Mouse (Mus musculus) heart, embryonic 12.5 days (tissue): ENCODE measurements around the gene Abcb7. TPM values are rescaled to one million over a fixed set of nuclear protein-coding genes. Genes with fewer than 3 reads are reported as not detected.

Experiments used
- ATAC-seq: fragments of 200-750 bp; cut with Nextera tagmentation; 2 replicates; pipeline ENCODE4 v1.8.0; 2017; ENCODE audit warnings: moderate TSS enrichment, moderate library complexity; ENCODE audit not compliant: insufficient number of reproducible peaks, low FRiP score
- H3K27ac ChIP-seq: fragments of 300-500 bp; sonication (generic); 2 replicates; pipeline ENCODE4 v1.5.1; 2016; ENCODE audit warnings: mild to moderate bottlenecking, moderate library complexity; ENCODE audit not compliant: poor library complexity, severe bottlenecking
- H3K27me3 ChIP-seq: fragments of 300-500 bp; sonication (generic); replicated peaks from 2 replicates; pipeline ENCODE4 v1.6.1; 2016; ENCODE audit warnings: mild to moderate bottlenecking, moderate library complexity
- H3K36me3 ChIP-seq: fragments of 300-500 bp; sonication (generic); 2 replicates; pipeline ENCODE4 v1.6.1; 2016; ENCODE audit warnings: mild to moderate bottlenecking, moderate library complexity
- H3K4me1 ChIP-seq: fragments of 300-500 bp; sonication (generic); replicated peaks from 2 replicates; pipeline ENCODE4 v1.6.1; 2016; ENCODE audit warnings: mild to moderate bottlenecking
- H3K4me2 ChIP-seq: fragments of 300-500 bp; sonication (generic); 2 replicates; pipeline ENCODE4 v1.6.1; 2016; ENCODE audit warnings: mild to moderate bottlenecking, moderate library complexity
- H3K4me3 ChIP-seq: fragments of 300-500 bp; sonication (generic); 2 replicates; pipeline ENCODE4 v1.5.1; 2016; ENCODE audit warnings: mild to moderate bottlenecking
- H3K9ac ChIP-seq: fragments of 300-500 bp; sonication (generic); 2 replicates; pipeline ENCODE4 v1.6.1; 2016; ENCODE audit warnings: mild to moderate bottlenecking, moderate library complexity
- H3K9me3 ChIP-seq: fragments of 300-500 bp; sonication (generic); replicated peaks from 2 replicates; pipeline ENCODE4 v1.6.1; 2016; ENCODE audit warnings: mild to moderate bottlenecking, moderate library complexity
- WGBS: fragments of 180-500 bp; shearing (Covaris S2); methylation state at CpG from one replicate; pipeline ENCODE4 v1.1.7; 2016; 5-methylcytosine and 5-hydroxymethylcytosine counted together
- polyA plus RNA-seq: library from polyadenylated mRNA; unstranded; fragments of >200 nt; fragmentation: Nextera tagmentation; extraction: Ambion mirVana; gene quantifications from 2 replicates; pipeline ENCODE4 v1.2.1, GENCODE M21; 2016

The Abcb7 gene
- polyA plus RNA-seq, result 13.2 and 13.6 TPM in 2 replicates

DNA sequence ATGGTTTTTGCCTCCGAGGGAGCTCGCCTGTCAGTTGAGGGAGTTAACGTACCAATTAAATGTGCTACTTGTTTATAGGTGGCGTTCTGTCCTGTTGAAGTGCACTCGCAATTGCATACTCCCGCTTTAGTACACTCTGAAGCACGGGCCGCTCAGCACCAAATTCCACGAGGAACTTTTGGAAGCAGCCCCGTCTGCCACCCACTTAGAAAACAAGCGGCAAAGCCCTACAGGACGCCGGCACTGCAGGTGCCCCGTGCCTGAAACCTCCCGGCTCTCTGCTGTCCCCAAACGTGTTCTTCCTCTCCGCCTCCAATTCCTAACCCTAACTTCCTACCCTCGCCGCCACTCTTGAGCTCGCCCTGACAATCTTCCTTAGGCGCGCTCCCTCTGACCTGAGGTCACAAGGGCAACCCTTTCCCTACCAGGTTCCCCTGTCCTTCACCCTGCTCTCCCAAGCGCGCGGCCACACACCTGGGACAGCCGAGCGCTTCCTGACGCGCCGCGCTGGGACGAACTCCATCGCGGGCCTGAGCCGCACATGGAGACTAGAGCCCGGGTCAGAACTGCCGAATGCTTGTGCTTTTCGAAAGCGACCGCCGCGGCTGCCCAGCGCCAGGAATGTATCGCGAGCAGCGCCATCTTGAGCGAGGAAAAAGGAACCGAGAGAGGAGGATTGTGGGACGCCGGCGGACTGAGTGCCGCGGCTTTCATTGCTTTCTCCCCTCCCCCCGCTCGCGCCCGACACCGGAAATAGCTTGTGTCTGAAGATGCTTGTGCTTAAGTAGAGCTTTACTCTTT is at the start of gene Abcb7:
Gene Abcb7, minus strand, starts transcription at position 674 of the 801 bp plus-strand sequence.
- Histone ChIP-seq H3K4me3 (peak within 1 kb of the TSS; percentile 63), H3K36me3 (no peaks in the 10 kb centered on the region), H3K9me3 (no peaks in the 10 kb centered on the region), H3K4me2 (peak within 1 kb of the TSS; percentile 59), H3K4me1 (no peaks in the 10 kb centered on the region), H3K27me3 (no peaks in the 10 kb centered on the region), H3K27ac (peak within 1 kb of the TSS; percentile 95), H3K9ac (peak within 1 kb of the TSS; percentile 75)
- ATAC-seq, result peak; percentile 89
- 9% methylated on average over 58 of the region's 58 CpGs for WGBS

- WGBS, result 41% methylated on average over 2 of the region's 2 CpGs
- H3K9ac ChIP-seq, result no peak overlapping the region
- ATAC-seq, result no peak
- no peak overlapping the region for H3K27ac ChIP-seq
- H3K4me1 ChIP-seq, result no peaks in the 10 kb centered on the region
- H3K27me3 ChIP-seq, result no peaks in the 10 kb centered on the region
- H3K9me3 ChIP-seq, result no peaks in the 10 kb centered on the region
- no peak overlapping the region for H3K4me2 ChIP-seq
- H3K4me3 ChIP-seq, result no peak overlapping the region
- no peaks in the 10 kb centered on the region for H3K36me3 ChIP-seq
Observed at GRCm38 (mm10) chrX:104461755-104462154, 48.1 kb upstream of the Abcb7 start.

GRCm38 (mm10) chrX:104452433-104452832 is 38.8 kb upstream of the Abcb7 start:
- Histone ChIP-seq H3K27me3 (no peaks in the 10 kb centered on the region), H3K4me2 (no peak overlapping the region), H3K27ac (no peak overlapping the region), H3K9ac (no peak overlapping the region), H3K36me3 (no peaks in the 10 kb centered on the region), H3K4me3 (no peak overlapping the region), H3K9me3 (no peaks in the 10 kb centered on the region), H3K4me1 (no peaks in the 10 kb centered on the region)
- no peak for ATAC-seq
- 61% methylated on average over 1 of the region's 1 CpGs for WGBS

GRCm38 (mm10) chrX:104433456-104433855 is 19.8 kb upstream of the Abcb7 start:
- no peak overlapping the region for H3K4me2 ChIP-seq
- no peak overlapping the region for H3K27ac ChIP-seq
- H3K36me3 ChIP-seq, result no peaks in the 10 kb centered on the region
- no peak for ATAC-seq
- H3K4me3 ChIP-seq, result no peak overlapping the region
- WGBS, result 25% methylated on average over 1 of the region's 1 CpGs
- H3K27me3 ChIP-seq, result no peaks in the 10 kb centered on the region
- H3K9ac ChIP-seq, result no peak overlapping the region
- no peaks in the 10 kb centered on the region for H3K9me3 ChIP-seq
- H3K4me1 ChIP-seq, result no peaks in the 10 kb centered on the region

GRCm38 (mm10) chrX:104428108-104428507 is 14.5 kb upstream of the Abcb7 start:
- Histone ChIP-seq H3K4me1 (no peaks in the 10 kb centered on the region), H3K27me3 (no peaks in the 10 kb centered on the region), H3K36me3 (no peaks in the 10 kb centered on the region), H3K9ac (no peak overlapping the region), H3K9me3 (no peaks in the 10 kb centered on the region), H3K4me2 (no peak overlapping the region), H3K27ac (no peak overlapping the region), H3K4me3 (no peak overlapping the region)
- WGBS, result 52% methylated on average over 3 of the region's 3 CpGs
- no peak for ATAC-seq

GRCm38 (mm10) chrX:104413995-104414394 is 339 bp upstream of the Abcb7 start:
- no peak for ATAC-seq
- Histone ChIP-seq H3K4me2 (peak overlapping the region; percentile 59), H3K4me1 (no peaks in the 10 kb centered on the region), H3K27me3 (no peaks in the 10 kb centered on the region), H3K9me3 (no peaks in the 10 kb centered on the region), H3K4me3 (peak overlapping the region; percentile 63), H3K36me3 (no peaks in the 10 kb centered on the region), H3K9ac (no peak overlapping the region), H3K27ac (peak overlapping the region; percentile 95; the same call in 1 of the 2 replicates)
- 39% methylated on average over 7 of the region's 7 CpGs for WGBS

DNA sequence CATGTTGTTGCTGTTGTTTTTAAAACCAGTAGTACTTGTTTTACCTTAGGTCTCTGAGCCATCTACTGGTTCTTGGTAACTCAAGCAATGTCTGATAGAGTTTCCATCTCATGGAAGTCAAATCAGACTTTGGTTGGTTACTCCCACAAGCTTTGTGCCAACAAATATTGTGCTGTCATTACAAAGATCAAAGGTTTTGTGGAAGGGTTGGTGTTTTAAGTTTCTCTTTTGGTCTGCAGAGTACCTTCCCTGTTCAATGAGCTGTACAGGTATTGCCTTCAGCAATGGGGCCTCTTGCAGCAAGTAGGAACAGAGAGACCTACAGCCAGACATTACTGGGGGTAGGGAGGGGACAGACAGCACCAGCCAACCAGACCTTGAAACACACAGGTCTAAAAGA is 5.5 kb downstream of the Abcb7 start:
- no peak overlapping the region for H3K4me2 ChIP-seq
- H3K4me3 ChIP-seq, result no peak overlapping the region
- ATAC-seq, result no peak
- H3K9me3 ChIP-seq, result no peaks in the 10 kb centered on the region
- H3K36me3 ChIP-seq, result no peaks in the 10 kb centered on the region
- H3K27ac ChIP-seq, result no peak overlapping the region
- no peaks in the 10 kb centered on the region for H3K27me3 ChIP-seq
- no peak overlapping the region for H3K9ac ChIP-seq
- no peaks in the 10 kb centered on the region for H3K4me1 ChIP-seq

GRCm38 (mm10) chrX:104402463-104402862 is 11.2 kb downstream of the Abcb7 start:
- no peaks in the 10 kb centered on the region for H3K4me1 ChIP-seq
- no peak for ATAC-seq
- H3K9ac ChIP-seq, result no peak overlapping the region
- H3K27ac ChIP-seq, result no peak overlapping the region
- no peak overlapping the region for H3K4me2 ChIP-seq
- no peak overlapping the region for H3K4me3 ChIP-seq
- 75% methylated on average over 5 of the region's 5 CpGs for WGBS
- H3K9me3 ChIP-seq, result no peaks in the 10 kb centered on the region
- H3K27me3 ChIP-seq, result no peaks in the 10 kb centered on the region
- no peaks in the 10 kb centered on the region for H3K36me3 ChIP-seq

DNA sequence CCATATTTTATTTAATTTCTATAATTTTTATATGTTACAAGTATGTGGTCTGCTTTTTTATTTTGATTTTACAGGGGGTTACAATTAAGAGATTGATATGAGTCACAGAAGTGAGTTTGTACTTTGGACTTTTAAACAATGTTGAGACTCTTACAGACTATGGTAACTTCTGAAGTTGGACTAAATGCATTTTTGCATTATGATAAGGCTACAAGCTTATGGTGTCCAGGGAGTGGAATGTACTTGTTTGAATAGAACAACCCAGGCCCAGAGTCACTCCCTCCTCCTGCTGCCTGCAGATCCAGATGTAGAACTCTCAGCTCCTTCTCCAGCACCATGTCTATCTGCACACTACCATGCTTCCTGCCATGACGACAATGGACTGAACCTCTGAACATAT is 12.5 kb downstream of the Abcb7 start:
- H3K4me3 ChIP-seq, result no peak overlapping the region
- H3K27me3 ChIP-seq, result no peaks in the 10 kb centered on the region
- no peaks in the 10 kb centered on the region for H3K36me3 ChIP-seq
- H3K4me1 ChIP-seq, result no peaks in the 10 kb centered on the region
- H3K9ac ChIP-seq, result no peak overlapping the region
- no peaks in the 10 kb centered on the region for H3K9me3 ChIP-seq
- 71% methylated on average over 1 of the region's 1 CpGs for WGBS
- H3K4me2 ChIP-seq, result no peak overlapping the region
- no peak overlapping the region for H3K27ac ChIP-seq
- no peak for ATAC-seq

DNA sequence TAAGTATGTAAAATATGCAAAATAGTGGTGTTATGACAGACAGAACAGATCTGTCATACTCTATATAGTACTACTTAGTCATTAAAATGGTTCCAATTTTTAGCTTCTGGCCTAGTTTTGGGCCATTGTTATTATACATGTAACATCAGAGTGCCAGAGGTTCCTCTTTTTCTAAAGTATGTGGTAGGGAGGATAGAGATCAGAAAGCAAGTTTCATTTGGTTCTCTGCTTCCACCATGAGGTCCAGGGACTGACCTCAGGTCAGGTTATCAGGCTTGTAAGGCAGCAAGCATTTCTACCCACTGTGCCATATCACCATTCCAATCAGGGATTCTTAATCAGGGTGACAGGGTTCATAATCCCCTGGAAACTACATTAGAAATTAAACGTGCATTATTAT is 16.1 kb downstream of the Abcb7 start:
- H3K4me3 ChIP-seq, result no peak overlapping the region
- WGBS, result 55% methylated on average over 1 of the region's 1 CpGs
- H3K4me1 ChIP-seq, result no peaks in the 10 kb centered on the region
- no peak overlapping the region for H3K27ac ChIP-seq
- H3K9me3 ChIP-seq, result no peaks in the 10 kb centered on the region
- no peak overlapping the region for H3K9ac ChIP-seq
- no peaks in the 10 kb centered on the region for H3K27me3 ChIP-seq
- no peaks in the 10 kb centered on the region for H3K36me3 ChIP-seq
- H3K4me2 ChIP-seq, result no peak overlapping the region
- no peak for ATAC-seq

- Histone ChIP-seq H3K4me3 (no peak overlapping the region), H3K9ac (no peak overlapping the region), H3K4me2 (no peak overlapping the region), H3K9me3 (no peaks in the 10 kb centered on the region), H3K27ac (no peak overlapping the region), H3K27me3 (no peaks in the 10 kb centered on the region; the same call in 1 of the 2 replicates), H3K36me3 (no peaks in the 10 kb centered on the region), H3K4me1 (no peaks in the 10 kb centered on the region)
- no peak for ATAC-seq
Observed at GRCm38 (mm10) chrX:104359686-104360085, 54.0 kb downstream of the Abcb7 start.

- no peak overlapping the region for H3K4me3 ChIP-seq
- H3K27ac ChIP-seq, result no peak overlapping the region
- H3K4me2 ChIP-seq, result no peak overlapping the region
- WGBS, result 56% methylated on average over 1 of the region's 1 CpGs
- H3K27me3 ChIP-seq, result no peaks in the 10 kb centered on the region
- no peak for ATAC-seq
- no peaks in the 10 kb centered on the region for H3K36me3 ChIP-seq
- no peaks in the 10 kb centered on the region for H3K4me1 ChIP-seq
- no peak overlapping the region for H3K9ac ChIP-seq
- no peaks in the 10 kb centered on the region for H3K9me3 ChIP-seq
Observed at GRCm38 (mm10) chrX:104355842-104356241, 57.8 kb downstream of the Abcb7 start.
